Mouse (Mus musculus): Measurements from ENCODE around the gene Adgra1.

The Adgra1 gene

DNA sequence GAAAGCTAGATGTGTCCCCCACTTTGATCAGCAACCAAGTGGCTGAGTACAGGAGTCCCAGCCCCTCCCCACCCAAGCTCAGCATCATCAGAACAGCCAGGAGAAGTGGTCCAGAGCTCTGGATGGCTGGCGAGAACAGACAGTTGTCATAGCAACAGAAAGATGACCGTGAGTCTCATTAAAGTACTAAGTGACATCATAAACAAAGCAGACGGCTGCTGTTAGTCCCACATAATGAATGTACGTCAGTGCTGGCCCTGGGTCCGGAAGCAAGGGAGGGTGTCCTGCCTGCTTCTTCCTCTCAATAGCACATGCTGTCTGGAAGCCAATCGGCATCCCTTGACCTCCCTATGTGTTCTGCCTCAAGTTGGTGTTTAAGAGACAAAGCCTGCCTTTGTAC lies 16.2 kb downstream of the Adgra1 start:
- in situ Hi-C loops (cut with MboI): no loop called here

DNA sequence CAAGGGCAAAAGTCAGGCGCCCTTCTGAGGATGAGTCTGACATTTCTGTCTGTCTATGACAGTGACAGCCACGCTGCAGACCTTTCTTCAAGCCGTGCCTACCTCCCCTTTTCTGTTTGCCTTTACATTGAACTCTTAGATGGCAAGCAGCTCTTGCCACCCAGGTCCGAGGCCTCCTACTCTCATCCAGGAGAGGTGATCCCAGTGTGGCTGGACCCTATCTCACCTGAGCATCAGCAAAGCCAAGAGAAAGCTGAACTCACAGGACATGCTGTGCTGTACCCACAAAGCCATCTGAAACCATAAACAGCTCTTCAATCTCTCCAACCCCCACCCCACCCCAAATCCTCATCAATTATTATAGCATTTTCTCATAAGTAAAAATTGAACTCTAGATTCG lies 16.7 kb downstream of the Adgra1 start:
- in situ Hi-C loops (cut with MboI): no loop called here

DNA sequence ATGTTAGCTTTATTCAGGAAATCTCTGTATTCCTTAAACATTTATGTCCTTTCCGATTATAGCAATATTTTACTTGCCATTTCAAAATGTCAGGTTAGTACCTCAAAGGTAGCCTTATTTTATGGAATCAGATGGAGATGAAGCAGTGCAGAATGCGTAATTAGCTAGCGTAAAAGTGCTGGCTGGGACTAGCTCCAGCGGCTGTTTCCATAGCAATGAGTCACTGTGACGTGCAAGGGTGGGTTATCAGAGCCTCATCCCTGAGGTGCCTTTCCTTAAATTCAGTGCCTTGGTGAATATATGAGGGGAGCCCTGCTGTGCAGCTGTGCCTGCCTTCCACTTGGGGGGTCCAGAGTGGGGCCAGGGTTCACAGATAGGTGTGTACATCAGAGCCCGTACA lies 17.1 kb downstream of the Adgra1 start:
- in situ Hi-C loops (cut with MboI): no loop called here

DNA sequence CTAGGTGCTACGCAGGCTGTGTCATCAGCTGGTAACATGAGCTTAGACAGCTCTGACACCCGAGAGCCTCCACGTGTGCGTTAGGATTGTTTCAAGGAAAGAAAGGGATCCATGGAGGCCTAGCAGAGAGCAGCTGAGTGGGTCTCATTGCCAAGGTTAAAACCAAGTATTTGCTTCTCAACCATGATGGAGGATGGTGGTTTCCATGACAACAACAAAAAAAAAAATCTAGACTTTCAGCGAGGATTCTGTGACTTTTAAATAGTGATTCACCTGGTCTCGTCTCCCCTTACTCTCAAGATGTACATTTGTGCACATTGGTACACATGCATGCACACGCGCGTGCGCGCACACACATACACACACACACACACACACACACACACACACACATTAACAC lies 21.3 kb downstream of the Adgra1 start:
- in situ Hi-C loops (cut with MboI): no loop called here

DNA sequence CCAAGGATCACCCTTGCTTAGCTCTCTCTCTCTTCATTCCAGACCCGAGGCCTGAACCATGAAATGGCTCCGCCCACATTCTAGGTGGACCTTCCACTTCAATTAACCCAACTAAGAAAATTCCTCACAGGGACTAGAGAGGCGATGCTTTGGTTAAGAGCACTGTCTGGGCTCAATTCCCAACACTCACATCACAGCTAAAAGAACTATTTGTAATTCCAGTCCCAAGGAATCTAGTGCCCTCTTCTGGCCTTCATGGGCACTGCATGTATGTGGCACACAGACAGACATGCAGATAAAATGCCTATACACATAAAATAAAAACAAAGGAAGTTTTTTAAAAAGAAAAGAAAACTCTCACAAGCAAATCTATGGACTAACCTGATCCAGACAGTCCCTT lies 27.4 kb downstream of the Adgra1 start:
- in situ Hi-C loops (cut with MboI): no loop called here

DNA sequence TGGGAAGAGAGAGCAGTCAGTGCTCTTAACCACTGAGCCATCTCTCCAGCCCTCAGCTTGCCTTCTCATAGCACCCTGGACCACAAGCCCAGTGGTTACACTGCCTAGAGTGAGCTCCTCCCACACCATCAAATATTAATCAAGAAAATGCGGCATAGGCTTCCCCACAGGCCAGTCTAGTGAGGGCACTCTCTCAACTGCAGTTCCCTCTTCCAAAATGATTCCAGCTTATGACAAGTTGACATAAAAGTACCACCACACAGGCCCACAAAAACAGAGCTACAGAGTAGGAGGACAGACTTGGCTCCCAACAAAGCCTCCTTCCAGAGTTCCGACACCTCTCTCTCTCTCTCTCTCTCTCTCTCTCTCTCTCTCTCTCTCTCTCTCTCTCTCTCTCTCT lies 29.1 kb downstream of the Adgra1 start:
- in situ Hi-C loops (cut with MboI): no loop called here

DNA sequence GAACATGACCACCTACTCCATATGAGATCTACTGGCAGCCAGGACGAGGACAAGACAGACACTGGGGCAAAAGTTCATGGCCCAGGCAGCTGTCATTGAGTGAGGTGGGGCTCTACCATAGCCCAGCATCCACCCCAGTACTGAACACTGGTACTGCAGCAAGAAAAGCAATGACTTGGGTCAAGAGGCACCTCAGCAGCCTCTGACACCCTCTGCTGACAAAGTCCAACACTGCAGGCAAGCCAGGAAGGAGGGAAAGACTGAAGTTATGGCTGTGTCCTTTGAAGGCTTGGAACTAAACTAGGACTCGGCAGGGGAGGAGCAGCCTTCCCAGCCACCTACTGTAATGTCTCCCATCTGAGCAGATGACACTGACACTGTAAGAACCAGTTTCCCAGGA lies 30.3 kb downstream of the Adgra1 start:
- in situ Hi-C loops (cut with MboI): no loop called here

DNA sequence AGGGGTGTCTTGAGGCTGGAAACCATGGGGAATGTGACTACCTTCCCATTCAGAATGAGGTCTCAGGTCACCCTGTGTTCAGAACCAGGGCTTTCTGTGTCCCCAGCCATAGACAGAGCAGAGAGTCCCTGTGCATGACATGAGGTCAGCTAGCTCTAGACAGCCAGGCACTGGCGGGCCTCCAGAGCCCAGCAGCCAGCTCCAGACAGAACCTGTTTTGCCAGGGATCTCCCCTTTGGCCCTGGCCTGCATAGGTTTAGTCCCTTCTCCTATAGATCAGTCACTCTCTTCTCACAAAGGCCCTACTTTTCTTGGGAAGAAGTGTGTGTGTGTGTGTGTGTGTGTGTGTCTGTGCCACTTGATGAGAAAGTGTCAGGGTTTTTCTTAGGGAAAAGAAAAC lies 30.9 kb downstream of the Adgra1 start:
- in situ Hi-C loops (cut with MboI): no loop called here

DNA sequence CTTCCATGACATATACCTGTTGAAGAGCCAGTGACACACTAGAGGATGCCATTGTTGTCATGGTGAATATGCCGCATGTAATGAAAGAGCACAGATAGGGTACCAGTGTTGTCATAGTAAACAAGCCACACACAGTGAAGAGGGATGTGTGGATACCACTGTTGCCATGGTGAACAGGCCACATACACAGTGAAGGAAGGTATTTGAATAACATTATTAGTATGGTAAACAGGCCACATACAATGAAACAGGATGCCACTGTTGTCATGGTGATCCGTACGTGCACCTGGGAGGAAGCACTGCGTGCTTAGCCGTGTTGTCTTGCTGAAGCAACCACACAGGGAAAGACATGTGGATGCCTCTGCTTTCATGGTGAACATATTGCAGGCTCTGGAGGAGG lies 37.0 kb downstream of the Adgra1 start:
- in situ Hi-C loops (cut with MboI): no loop called here

DNA sequence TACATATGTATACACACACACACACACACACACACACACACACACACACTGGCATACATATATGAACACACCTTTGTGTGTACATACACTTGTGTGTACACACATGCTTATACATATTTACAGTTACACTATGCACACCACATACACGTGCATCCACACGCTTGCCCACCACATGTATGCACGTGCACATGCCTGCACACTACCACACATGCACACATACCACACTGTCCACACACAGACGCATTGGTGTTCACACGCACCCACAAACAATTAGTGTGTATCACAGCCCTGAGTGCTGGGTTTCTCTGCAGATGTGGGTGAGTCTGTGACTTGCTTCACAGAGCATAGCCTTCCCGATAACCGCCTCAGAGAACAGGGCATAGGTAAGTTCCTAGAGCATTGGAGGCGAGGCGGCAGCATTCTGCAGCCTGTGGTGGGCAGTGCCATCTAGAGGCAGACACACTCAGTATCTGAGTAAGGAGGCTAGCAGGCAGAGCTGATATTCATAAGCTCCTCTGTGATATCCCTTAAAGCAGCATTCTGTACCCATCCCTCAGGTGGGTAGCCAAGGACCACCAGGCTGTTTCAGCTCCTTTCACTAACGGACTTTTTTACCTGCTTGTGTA lies 43.3 kb downstream of the Adgra1 start:
- in situ Hi-C loops (cut with MboI): no loop called here

DNA sequence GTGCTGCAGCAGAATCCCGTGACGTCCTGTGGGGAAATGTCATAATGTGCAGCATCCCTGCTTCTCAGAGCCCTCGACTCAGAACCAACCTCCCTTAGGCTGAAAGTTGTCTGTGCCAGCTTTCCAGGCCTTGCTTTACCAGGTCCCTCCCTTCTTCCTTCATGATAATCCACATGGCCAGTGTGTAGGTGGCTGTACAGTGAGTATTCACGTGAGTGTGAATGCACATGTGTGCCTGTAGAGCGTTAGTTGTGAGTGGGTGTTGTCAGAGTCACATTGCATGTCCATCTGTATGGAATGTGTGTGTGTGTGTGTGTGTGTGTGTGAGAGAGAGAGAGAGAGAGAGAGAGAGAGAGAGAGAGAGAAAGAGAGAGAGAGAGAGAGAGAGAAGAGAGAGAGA lies 44.1 kb downstream of the Adgra1 start:
- in situ Hi-C loops (cut with MboI): no loop called here

DNA sequence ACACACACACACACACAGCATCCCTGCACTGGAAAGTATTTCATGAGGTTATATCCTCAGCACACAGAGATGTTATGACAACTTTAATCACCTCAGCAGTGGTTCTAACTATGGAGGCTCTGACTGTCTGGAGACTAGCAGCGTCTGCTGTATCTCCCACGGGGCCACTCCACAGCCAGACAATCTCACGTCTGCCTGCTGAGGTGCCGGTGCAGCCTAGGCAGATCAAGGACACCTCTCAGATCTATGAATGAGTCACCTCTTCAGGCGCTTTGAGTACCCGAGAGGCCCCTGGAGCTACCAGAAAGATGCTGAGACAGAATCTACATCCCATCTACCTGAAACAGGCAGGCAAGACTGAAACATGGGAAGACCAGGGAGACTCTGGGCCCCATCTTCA lies 44.6 kb downstream of the Adgra1 start:
- in situ Hi-C loops (cut with MboI): no loop called here

DNA sequence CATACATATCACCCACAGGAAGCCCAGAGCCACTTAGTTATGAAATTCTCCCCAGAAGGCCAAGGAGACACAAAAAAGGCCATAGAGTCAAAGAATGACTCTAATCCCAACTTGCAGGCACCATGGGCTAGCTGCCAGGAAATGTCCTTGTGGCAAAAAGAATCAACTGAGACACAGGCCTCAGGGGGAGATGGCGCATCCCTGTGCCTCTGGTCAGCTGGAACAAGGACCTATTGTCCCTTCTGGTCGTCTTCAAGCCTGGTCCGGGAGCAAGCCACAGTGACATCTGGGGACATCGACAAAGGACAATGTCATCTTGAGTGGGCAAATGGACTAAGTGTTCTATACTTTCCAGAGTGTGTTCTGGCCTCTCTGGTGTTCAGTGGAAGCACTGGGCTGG lies 49.6 kb downstream of the Adgra1 start:
- in situ Hi-C loops (cut with MboI): no loop called here

DNA sequence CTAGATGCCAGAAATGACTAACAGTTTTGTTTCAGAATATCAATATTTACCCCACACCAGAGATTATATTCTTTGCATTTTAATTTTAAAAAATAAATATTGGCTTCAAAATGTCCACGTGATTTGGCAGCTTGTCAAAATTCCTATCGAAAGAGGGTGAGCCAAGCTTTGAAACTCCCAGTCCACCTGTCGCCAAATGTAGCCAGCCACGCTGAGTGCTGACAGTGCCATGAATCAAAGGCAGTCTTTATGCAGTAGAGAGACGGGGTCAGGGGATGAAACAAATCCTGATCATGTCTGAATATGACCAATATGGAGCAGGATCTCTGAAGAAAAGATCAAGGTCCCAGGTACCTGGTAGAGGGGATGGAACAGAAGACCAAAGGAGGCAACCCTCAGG lies 57.8 kb downstream of the Adgra1 start:
- in situ Hi-C loops (cut with MboI): no loop called here

DNA sequence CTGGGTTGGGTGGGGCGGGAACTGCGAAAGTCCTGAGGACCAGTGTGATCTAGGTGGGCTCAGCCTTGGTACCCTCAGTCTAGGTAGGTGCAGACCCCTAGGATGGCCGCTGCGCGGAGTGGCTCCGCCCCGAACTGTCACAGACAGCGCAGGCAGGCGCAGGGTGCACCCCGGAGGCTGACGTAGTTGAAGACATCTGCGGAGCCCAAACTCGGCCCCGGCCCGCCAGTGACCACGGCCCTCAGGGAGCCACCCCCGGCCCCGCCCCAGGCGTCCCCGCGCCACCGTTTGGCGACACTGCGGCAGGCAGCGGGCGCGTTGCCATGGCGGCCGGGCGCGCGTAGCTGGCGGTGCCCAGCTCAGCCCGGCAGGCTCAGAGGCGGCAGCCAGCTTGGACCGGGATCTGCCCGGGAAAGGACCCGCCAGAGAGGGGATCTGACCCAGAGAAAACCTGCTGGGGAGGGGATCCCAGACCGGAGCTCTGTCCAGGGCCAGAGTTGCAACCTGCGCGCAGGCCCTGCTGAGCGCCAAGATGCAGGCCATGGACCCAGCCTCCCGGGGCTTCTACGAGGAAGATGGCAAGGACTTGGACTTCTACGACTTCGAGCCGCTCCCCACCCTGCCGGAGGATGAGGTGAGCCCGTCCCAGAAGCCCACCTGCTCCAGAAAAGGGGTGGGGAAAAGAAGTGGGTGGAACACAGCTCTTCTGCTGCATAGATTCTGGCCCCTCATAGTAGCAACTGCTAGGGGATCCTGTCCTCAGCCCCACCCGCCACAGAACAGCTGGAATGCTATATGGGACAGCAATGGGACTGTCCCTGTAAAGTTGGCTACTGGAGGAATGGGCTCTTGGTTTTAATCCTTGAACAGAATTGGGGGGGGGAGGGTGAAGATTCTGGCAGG lies 60.9 kb downstream of the Adgra1 start, which contains the start of gene Kndc1:
TSS of gene Kndc1 (plus strand) at position 42 of the 903 bp plus-strand sequence.
- in situ Hi-C loops (cut with MboI): no loop called here

DNA sequence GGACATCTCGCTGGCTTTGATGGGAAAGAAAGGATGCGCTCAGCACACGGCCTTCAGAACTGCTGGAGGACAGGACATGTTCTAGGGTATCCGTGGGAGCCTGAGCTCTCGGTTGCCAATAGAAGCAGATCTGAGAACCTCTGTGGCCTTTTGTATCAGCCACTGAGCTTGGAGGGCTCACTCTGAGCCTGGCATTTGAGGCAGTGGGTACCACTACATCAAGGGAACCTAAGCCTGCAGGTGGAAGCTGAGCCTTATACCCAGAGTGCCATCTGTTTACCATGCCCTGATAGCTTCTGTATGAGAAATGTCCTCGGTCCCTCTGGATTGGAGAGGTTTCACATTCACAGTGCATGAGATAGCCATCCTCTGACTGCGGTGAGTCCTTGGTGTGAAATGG lies 62.3 kb downstream of the Adgra1 start:
- in situ Hi-C loops (cut with MboI): no loop called here

DNA sequence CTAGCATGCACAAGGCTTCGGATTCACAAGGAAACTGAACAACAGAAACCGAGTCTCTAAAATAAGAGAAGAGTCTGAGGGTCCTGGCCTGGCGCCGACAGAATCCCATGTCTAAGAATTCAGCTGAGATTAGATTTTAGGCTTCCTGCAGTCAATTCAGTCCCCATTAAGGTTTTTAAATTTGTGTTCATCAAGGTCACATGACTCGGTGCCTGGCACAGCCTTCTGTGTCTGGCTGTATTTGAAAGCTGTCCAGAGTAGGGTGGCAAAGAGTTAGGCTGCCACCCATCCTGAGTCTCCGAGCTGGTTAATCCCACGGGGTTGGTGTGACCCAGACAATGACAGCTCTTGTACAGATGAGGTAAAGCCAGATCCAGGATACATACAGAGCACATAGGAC lies 62.8 kb downstream of the Adgra1 start:
- in situ Hi-C loops (cut with MboI): no loop called here

DNA sequence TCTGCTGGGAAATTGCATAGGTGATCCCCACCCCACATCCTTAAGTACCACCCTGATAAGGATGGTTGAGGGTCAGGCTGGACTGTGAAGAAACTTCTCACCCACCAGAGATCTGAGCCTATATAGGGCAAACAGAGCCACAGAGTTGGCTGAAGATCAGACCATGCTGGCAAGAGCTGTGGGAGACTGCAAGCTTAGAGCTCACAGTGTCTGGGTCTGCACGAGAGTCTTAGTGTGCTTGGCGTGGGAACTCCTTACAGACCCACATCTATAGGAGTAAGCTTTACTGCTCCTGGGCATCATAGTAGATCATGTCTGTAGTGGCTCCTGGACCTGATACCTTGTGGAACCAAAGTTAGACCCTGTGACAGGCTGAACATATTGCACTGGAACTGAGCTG lies 64.6 kb downstream of the Adgra1 start:
- in situ Hi-C loops (cut with MboI): no loop called here

DNA sequence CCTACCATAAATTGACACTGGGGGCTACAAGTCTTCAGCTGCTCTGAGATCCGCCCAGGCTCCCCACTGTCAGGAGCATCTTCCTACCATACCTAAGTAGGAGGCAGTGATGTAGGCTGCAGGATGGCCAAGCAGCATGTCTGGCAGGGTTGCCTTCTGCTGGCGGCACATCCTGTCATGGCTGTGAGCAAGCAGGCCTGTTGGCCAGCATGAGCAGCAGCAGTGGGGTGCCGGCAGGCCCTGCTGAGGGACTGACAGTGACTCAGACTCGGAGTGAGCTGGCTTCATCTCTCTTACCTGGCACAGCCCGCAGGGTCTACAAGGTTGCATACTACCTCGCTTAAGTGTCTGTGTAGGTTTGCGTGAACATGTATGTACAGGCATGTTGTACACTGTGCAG lies 65.5 kb downstream of the Adgra1 start:
- in situ Hi-C loops (cut with MboI): no loop called here

DNA sequence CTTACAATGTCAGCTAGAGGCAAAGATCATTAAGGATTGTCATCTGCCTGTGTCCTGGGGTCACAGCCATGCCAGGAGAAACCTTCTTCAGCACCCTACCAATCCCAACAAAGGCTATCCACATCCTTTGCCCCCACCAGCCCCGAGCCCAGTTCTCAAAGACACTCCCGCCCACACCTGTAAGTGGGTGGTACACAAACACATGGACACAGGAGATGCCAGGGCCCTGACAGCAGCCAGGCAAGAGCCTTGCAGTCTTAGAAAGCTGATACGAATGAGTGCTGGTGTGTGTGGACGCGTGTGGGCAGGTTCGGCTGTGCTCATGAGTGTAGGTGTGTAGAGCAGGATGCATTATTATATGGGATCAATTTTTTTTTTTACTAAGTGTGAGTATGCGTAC lies 66.5 kb downstream of the Adgra1 start:
- in situ Hi-C loops (cut with MboI): no loop called here

DNA sequence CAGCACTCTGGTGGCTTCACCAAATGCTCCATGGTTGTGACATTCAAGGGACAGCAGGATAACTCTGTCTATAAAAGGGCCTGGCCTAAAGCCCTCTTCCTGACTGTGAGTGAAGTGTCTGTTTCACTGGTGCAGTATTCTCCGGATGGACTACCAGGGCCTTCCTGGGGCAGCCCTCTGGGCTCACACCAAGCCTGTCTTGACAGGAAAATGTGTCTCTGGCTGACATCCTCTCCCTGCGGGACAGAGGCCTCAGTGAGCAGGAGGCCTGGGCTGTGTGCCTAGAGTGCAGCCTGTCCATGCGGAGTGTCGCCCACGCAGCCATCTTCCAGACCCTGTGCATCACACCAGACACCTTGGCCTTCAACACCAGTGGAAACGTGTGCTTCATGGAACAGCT lies 66.9 kb downstream of the Adgra1 start:
- in situ Hi-C loops (cut with MboI): no loop called here

DNA sequence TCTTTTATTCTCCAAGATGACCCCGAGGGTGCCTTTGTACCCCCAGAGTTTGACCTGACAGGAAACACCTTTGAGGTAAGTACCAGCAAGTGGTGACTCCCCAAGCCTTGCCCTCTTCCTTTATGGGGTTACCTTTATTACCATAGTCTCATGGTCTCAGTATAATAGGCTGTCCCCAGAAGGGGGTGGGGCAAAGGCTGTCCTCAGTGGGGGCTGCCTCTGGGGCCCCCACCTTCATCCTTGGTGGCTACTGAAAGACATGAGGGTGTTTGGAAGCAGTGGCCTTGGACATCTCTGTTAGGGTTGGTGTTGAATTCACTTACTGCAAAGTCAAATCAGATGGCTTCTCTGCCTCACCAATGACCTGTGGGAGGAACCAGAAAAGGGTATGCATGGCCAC lies 68.0 kb downstream of the Adgra1 start:
- in situ Hi-C loops (cut with MboI): no loop called here

DNA sequence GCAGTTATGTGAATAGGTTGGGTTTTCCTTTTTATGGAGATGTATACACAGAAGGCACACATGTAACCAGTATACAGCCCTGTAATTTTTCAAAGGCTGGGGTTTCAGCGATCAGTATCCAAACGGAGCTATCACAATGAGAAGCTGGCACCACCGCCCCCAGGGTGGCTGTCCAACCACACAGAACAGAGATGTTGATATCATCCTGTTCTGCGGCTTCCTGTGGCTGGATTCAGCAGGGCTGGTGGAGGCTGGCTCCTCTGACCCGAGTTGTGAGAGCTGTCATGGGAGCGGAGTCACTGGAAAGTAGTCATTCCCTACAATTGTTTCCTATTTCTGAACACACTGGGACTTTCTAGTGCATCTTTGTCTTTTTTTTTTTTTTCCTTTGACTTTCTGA lies 71.3 kb downstream of the Adgra1 start:
- in situ Hi-C loops (cut with MboI): no loop called here

DNA sequence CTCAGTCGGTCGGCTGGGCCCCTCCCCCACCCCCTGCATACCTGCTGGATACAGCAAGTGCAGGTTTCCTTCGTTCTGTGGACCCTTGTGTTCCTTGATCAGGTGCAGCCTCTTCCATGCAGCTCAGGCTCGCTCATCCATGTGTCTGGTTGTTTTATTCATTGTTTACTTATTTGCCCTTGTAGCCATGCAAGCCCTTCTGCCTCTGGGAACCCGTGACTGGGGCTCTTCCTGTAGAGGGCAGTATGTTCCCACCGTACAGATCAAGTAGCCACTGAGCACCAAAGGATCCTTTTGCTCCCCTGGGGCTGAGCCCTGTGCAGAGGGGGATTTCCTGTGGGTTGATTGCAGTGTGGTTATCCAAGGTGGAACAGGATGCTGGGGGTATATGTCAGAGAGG lies 71.7 kb downstream of the Adgra1 start:
- in situ Hi-C loops (cut with MboI): no loop called here
